Mouse (Mus musculus): Measurements from ENCODE around the gene Vwa8. TPM values are rescaled to one million over a fixed set of nuclear protein-coding genes. Genes with fewer than 3 reads are reported as not detected.

The Vwa8 gene
- polyA plus RNA-seq, 1 experiment from 2014 or later, result 13.9 TPM

GRCm38 (mm10) chr14:79139096-79139651, 290.3 kb downstream of the Vwa8 start:
- 90% methylated on average over 6 of the region's 6 CpGs for WGBS
- no peak overlapping the region for H3K9ac ChIP-seq (ENCODE audit: low read depth, low read length)
- H3K4me2 ChIP-seq (ENCODE audit: low read depth, low read length), result no peak overlapping the region
- H3K4me3 ChIP-seq (ENCODE audit: low read length), result no peak overlapping the region
- no peaks in the 10 kb centered on the region for H3K9me3 ChIP-seq (ENCODE audit: control insufficient read depth, low read length)
- no peak for ATAC-seq
- no peaks in the 10 kb centered on the region for H3K27me3 ChIP-seq (replicated peaks; ENCODE audit: control insufficient read depth, insufficient read depth, low read length)
- 0 out of 2 replicates have a peak, but pooled peaks cover 9% of the 10 kb centered on the region for H3K4me1 ChIP-seq (ENCODE audit: control insufficient read depth, insufficient read depth, low read length)
- H3K27ac ChIP-seq (ENCODE audit: low read length), result no peak overlapping the region
- no peaks in the 10 kb centered on the region for H3K36me3 ChIP-seq (ENCODE audit: control insufficient read depth, insufficient read depth, low read length)

GRCm38 (mm10) chr14:79139918-79140825, 291.3 kb downstream of the Vwa8 start:
- Histone ChIP-seq H3K9me3 (ENCODE audit: control insufficient read depth, low read length) (no peaks in the 10 kb centered on the region), H3K4me1 (ENCODE audit: control insufficient read depth, insufficient read depth, low read length) (0 out of 2 replicates have a peak, but pooled peaks cover 4% of the 10 kb centered on the region), H3K36me3 (ENCODE audit: control insufficient read depth, insufficient read depth, low read length) (no peaks in the 10 kb centered on the region), H3K4me2 (ENCODE audit: low read depth, low read length) (no peak overlapping the region), H3K4me3 (ENCODE audit: low read length) (no peak overlapping the region), H3K9ac (ENCODE audit: low read depth, low read length) (no peak overlapping the region; the same call in 1 of the 2 replicates), H3K27ac (ENCODE audit: low read length) (0 out of 2 replicates have a peak overlapping the region, but pooled peaks have one; percentile 14), H3K27me3 (replicated peaks; ENCODE audit: control insufficient read depth, insufficient read depth, low read length) (no peaks in the 10 kb centered on the region)
- ATAC-seq, result peak; percentile 60
- WGBS, result 36% methylated on average over 19 of the region's 19 CpGs

- 58% methylated on average over 2 of the region's 2 CpGs for WGBS
- H3K27ac ChIP-seq (ENCODE audit: low read length), result no peak overlapping the region
Measured at GRCm38 (mm10) chr14:79140826-79141219, 292.0 kb downstream of the Vwa8 start.

GRCm38 (mm10) chr14:79142342-79142741, 293.5 kb downstream of the Vwa8 start:
- Histone ChIP-seq H3K4me3 (ENCODE audit: low read length) (no peak overlapping the region), H3K27me3 (replicated peaks; ENCODE audit: control insufficient read depth, insufficient read depth, low read length) (no peaks in the 10 kb centered on the region), H3K4me2 (ENCODE audit: low read depth, low read length) (no peak overlapping the region), H3K9ac (ENCODE audit: low read depth, low read length) (no peak overlapping the region), H3K4me1 (ENCODE audit: control insufficient read depth, insufficient read depth, low read length) (0 out of 2 replicates have a peak, but pooled peaks cover 4% of the 10 kb centered on the region), H3K27ac (ENCODE audit: low read length) (no peak overlapping the region), H3K9me3 (ENCODE audit: control insufficient read depth, low read length) (no peaks in the 10 kb centered on the region), H3K36me3 (ENCODE audit: control insufficient read depth, insufficient read depth, low read length) (no peaks in the 10 kb centered on the region)
- 82% methylated on average over 4 of the region's 4 CpGs for WGBS
- no peak for ATAC-seq

More at GRCm38 (mm10) chr14:79140826-79141219, 292.0 kb downstream of the Vwa8 start:
- peak; percentile 26 for ATAC-seq
- H3K4me1 ChIP-seq (ENCODE audit: control insufficient read depth, insufficient read depth, low read length), result 0 out of 2 replicates have a peak, but pooled peaks cover 4% of the 10 kb centered on the region
- H3K4me3 ChIP-seq (ENCODE audit: low read length), result no peak overlapping the region
- no peaks in the 10 kb centered on the region for H3K36me3 ChIP-seq (ENCODE audit: control insufficient read depth, insufficient read depth, low read length)
- H3K9ac ChIP-seq (ENCODE audit: low read depth, low read length), result no peak overlapping the region; the same call in 1 of the 2 replicates
- H3K4me2 ChIP-seq (ENCODE audit: low read depth, low read length), result no peak overlapping the region
- H3K9me3 ChIP-seq (ENCODE audit: control insufficient read depth, low read length), result no peaks in the 10 kb centered on the region
- H3K27me3 ChIP-seq (replicated peaks; ENCODE audit: control insufficient read depth, insufficient read depth, low read length), result no peaks in the 10 kb centered on the region

GRCm38 (mm10) chr14:79143696-79144095, 294.8 kb downstream of the Vwa8 start:
- Histone ChIP-seq H3K9me3 (ENCODE audit: control insufficient read depth, low read length) (no peaks in the 10 kb centered on the region), H3K36me3 (ENCODE audit: control insufficient read depth, insufficient read depth, low read length) (no peaks in the 10 kb centered on the region), H3K27me3 (replicated peaks; ENCODE audit: control insufficient read depth, insufficient read depth, low read length) (no peaks in the 10 kb centered on the region), H3K9ac (ENCODE audit: low read depth, low read length) (no peak overlapping the region), H3K4me2 (ENCODE audit: low read depth, low read length) (no peak overlapping the region), H3K4me1 (ENCODE audit: control insufficient read depth, insufficient read depth, low read length) (0 out of 2 replicates have a peak, but pooled peaks cover 4% of the 10 kb centered on the region), H3K4me3 (ENCODE audit: low read length) (no peak overlapping the region), H3K27ac (ENCODE audit: low read length) (no peak overlapping the region)
- WGBS, result 92% methylated on average over 9 of the region's 9 CpGs
- no peak for ATAC-seq

GRCm38 (mm10) chr14:79144278-79145224, 295.7 kb downstream of the Vwa8 start:
- Histone ChIP-seq H3K27me3 (replicated peaks; ENCODE audit: control insufficient read depth, insufficient read depth, low read length) (no peaks in the 10 kb centered on the region), H3K27ac (ENCODE audit: low read length) (no peak overlapping the region), H3K4me3 (ENCODE audit: low read length) (no peak overlapping the region), H3K9me3 (ENCODE audit: control insufficient read depth, low read length) (no peaks in the 10 kb centered on the region), H3K4me1 (ENCODE audit: control insufficient read depth, insufficient read depth, low read length) (0 out of 2 replicates have a peak, but pooled peaks cover 4% of the 10 kb centered on the region), H3K4me2 (ENCODE audit: low read depth, low read length) (no peak overlapping the region), H3K9ac (ENCODE audit: low read depth, low read length) (no peak overlapping the region), H3K36me3 (ENCODE audit: control insufficient read depth, insufficient read depth, low read length) (no peaks in the 10 kb centered on the region)
- no peak for ATAC-seq
- 86% methylated on average over 13 of the region's 13 CpGs for whole genome bisulfite sequencing

- H3K4me1 ChIP-seq (ENCODE audit: control insufficient read depth, insufficient read depth, low read length), result no peaks in the 10 kb centered on the region
- H3K9me3 ChIP-seq (ENCODE audit: control insufficient read depth, low read length), result no peaks in the 10 kb centered on the region
- H3K27ac ChIP-seq (ENCODE audit: low read length), result no peak overlapping the region
- H3K27me3 ChIP-seq (replicated peaks; ENCODE audit: control insufficient read depth, insufficient read depth, low read length), result no peaks in the 10 kb centered on the region
- no peak overlapping the region for H3K4me2 ChIP-seq (ENCODE audit: low read depth, low read length)
- no peak for ATAC-seq
- H3K4me3 ChIP-seq (ENCODE audit: low read length), result no peak overlapping the region
- WGBS, result 83% methylated on average over 7 of the region's 7 CpGs
- H3K9ac ChIP-seq (ENCODE audit: low read depth, low read length), result no peak overlapping the region
- H3K36me3 ChIP-seq (ENCODE audit: control insufficient read depth, insufficient read depth, low read length), result no peaks in the 10 kb centered on the region
Measured at GRCm38 (mm10) chr14:79151711-79152110, 302.9 kb downstream of the Vwa8 start.

- no peak overlapping the region for H3K4me2 ChIP-seq (ENCODE audit: low read depth, low read length)
- H3K27ac ChIP-seq (ENCODE audit: low read length), result no peak overlapping the region
- H3K27me3 ChIP-seq (replicated peaks; ENCODE audit: control insufficient read depth, insufficient read depth, low read length), result no peaks in the 10 kb centered on the region
- H3K4me1 ChIP-seq (ENCODE audit: control insufficient read depth, insufficient read depth, low read length), result 0 out of 2 replicates have a peak, but pooled peaks cover 3% of the 10 kb centered on the region
- H3K36me3 ChIP-seq (ENCODE audit: control insufficient read depth, insufficient read depth, low read length), result no peaks in the 10 kb centered on the region
- 72% methylated on average over 6 of the region's 6 CpGs for WGBS
- H3K9ac ChIP-seq (ENCODE audit: low read depth, low read length), result no peak overlapping the region
- H3K4me3 ChIP-seq (ENCODE audit: low read length), result no peak overlapping the region
- H3K9me3 ChIP-seq (ENCODE audit: control insufficient read depth, low read length), result no peaks in the 10 kb centered on the region
- no peak for ATAC-seq
Measured at GRCm38 (mm10) chr14:79153896-79154295, 305.0 kb downstream of the Vwa8 start.
